Mouse (Mus musculus) liver, postnatal 0 days (tissue): ENCODE measurements around the gene Apoc4. TPM values are rescaled to one million over a fixed set of nuclear protein-coding genes. Genes with fewer than 3 reads are reported as not detected.
A peak's percentile ranks its signal among the peaks of the same experiment; 100 is the strongest.

Source experiments
- ATAC-seq: fragments of 200-750 bp; cut with Nextera tagmentation; 2 replicates; pipeline ENCODE4 v1.8.0; 2017; ENCODE audit warnings: mild to moderate bottlenecking, moderate library complexity
- DNase-seq: peaks from one replicate; pipeline ENCODE4 v3.0.0-alpha.2; 2016
- H3K27ac ChIP-seq: fragments of 300-500 bp; sonication (generic); 2 replicates; pipeline ENCODE4 v1.5.1; 2014; ENCODE audit warnings: antibody characterized with exemption, moderate library complexity, mild to moderate bottlenecking, low read depth
- H3K27me3 ChIP-seq: fragments of 300-500 bp; sonication (generic); 2 replicates; pipeline ENCODE4 v1.6.1; 2014; ENCODE audit warnings: low read length, control low read depth, mixed read lengths; ENCODE audit not compliant: insufficient read depth
- H3K36me3 ChIP-seq: fragments of 300-500 bp; sonication (generic); replicated peaks from 2 replicates; pipeline ENCODE4 v1.6.1; 2014; ENCODE audit warnings: mild to moderate bottlenecking, control low read depth, low read length, moderate library complexity, mixed read lengths; ENCODE audit not compliant: insufficient read depth
- H3K4me1 ChIP-seq: fragments of 300-500 bp; sonication (generic); 2 replicates; pipeline ENCODE4 v1.6.1; 2014; ENCODE audit warnings: antibody characterized with exemption, mild to moderate bottlenecking, control low read depth; ENCODE audit not compliant: insufficient read depth
- H3K4me2 ChIP-seq: fragments of 300-500 bp; sonication (generic); 2 replicates; pipeline ENCODE4 v1.6.1; 2014; ENCODE audit warnings: low read depth, mild to moderate bottlenecking, low read length, moderate library complexity, mixed read lengths
- H3K4me3 ChIP-seq: fragments of 300-500 bp; sonication (generic); 2 replicates; pipeline ENCODE4 v1.5.1; 2014; ENCODE audit warnings: low read depth, low read length
- H3K9ac ChIP-seq: fragments of 300-500 bp; sonication (generic); replicated peaks from 2 replicates; pipeline ENCODE4 v1.6.1; 2014; ENCODE audit warnings: mild to moderate bottlenecking, moderate library complexity
- H3K9me3 ChIP-seq: fragments of 300-500 bp; sonication (generic); 2 replicates; pipeline ENCODE4 v1.6.1; 2016; ENCODE audit warnings: mild to moderate bottlenecking, control low read depth, low read length, mixed read lengths
- CTCF ChIP-seq: sonication (generic); IDR thresholded peaks from 2 replicates; pipeline ENCODE4 v1.5.1; 2016; ENCODE audit warnings: antibody characterized with exemption, low read depth
- EP300 ChIP-seq: IDR thresholded peaks from 2 replicates; pipeline ENCODE4 v1.6.1; 2016; ENCODE audit warnings: antibody characterized with exemption, low read depth, mild to moderate bottlenecking
- WGBS: fragments of 180-500 bp; shearing (Covaris S2); extraction: QIAGEN DNeasy Blood & Tissue Kit; methylation state at CpG from one replicate; pipeline ENCODE4 v1.1.7; 2014; ENCODE audit not compliant: insufficient replicate concordance; 5-methylcytosine and 5-hydroxymethylcytosine counted together
- polyA plus RNA-seq: library from polyadenylated mRNA; unstranded; fragments of >200 nt; fragmentation: Nextera tagmentation; extraction: Ambion mirVana; gene quantifications from 2 replicates; pipeline ENCODE4 v1.2.1, GENCODE M21; 2015

Apoc4 gene
- polyA plus RNA-seq, 1 experiment from 2014 or later, result 2,808 TPM

GRCm38 (mm10) chr7:19717346-19717745, 36.1 kb upstream of the Apoc4 start:
- Histone ChIP-seq H3K4me1 (peaks cover 24% of the 10 kb centered on the region), H3K9me3 (0 out of 2 replicates have a peak, but pooled peaks cover 6% of the 10 kb centered on the region), H3K4me3 (no peak overlapping the region), H3K27ac (no peak overlapping the region), H3K9ac (no peak overlapping the region), H3K36me3 (peaks cover 7% of the 10 kb centered on the region; the same call in 1 of the 2 replicates), H3K27me3 (no peaks in the 10 kb centered on the region), H3K4me2 (no peak overlapping the region)
- no peak for ATAC-seq
- TF ChIP-seq CTCF (no peak), EP300 (no peak)
- 80% methylated on average over 4 of the region's 4 CpGs for WGBS
- no peak for DNase-seq

GRCm38 (mm10) chr7:19716822-19717221, 35.5 kb upstream of the Apoc4 start:
- Histone ChIP-seq H3K27me3 (no peaks in the 10 kb centered on the region), H3K9me3 (0 out of 2 replicates have a peak, but pooled peaks cover 6% of the 10 kb centered on the region), H3K4me3 (no peak overlapping the region), H3K36me3 (peaks cover 11% of the 10 kb centered on the region), H3K4me2 (no peak overlapping the region), H3K27ac (0 out of 2 replicates have a peak overlapping the region, but pooled peaks have one; percentile 81), H3K9ac (no peak overlapping the region), H3K4me1 (peaks cover 24% of the 10 kb centered on the region)
- DNase-seq (no peak), ATAC-seq (no peak)
- WGBS, result 82% methylated on average over 2 of the region's 2 CpGs
- TF ChIP-seq CTCF (no peak), EP300 (no peak)

- Histone ChIP-seq H3K9ac (peak overlapping the region; percentile 28), H3K4me3 (peak overlapping the region; percentile 43), H3K4me2 (peak overlapping the region; percentile 73), H3K27ac (peak overlapping the region; percentile 81), H3K36me3 (peaks cover 18% of the 10 kb centered on the region), H3K9me3 (0 out of 2 replicates have a peak, but pooled peaks cover 5% of the 10 kb centered on the region), H3K27me3 (no peaks in the 10 kb centered on the region), H3K4me1 (peaks cover 24% of the 10 kb centered on the region)
- WGBS, result 6% methylated on average over 18 of the region's 18 CpGs
- ATAC-seq (no peak), DNase-seq (no peak)
- TF ChIP-seq CTCF (no peak), EP300 (no peak)
Measured at GRCm38 (mm10) chr7:19716055-19716682, 34.9 kb upstream of the Apoc4 start.

- Histone ChIP-seq H3K9ac (peak within 1 kb of the TSS; percentile 95), H3K9me3 (no peaks in the 10 kb centered on the region), H3K4me2 (peak within 1 kb of the TSS; percentile 96), H3K36me3 (peaks cover 22% of the 10 kb centered on the region), H3K4me3 (peak within 1 kb of the TSS; percentile 87), H3K4me1 (peaks cover 24% of the 10 kb centered on the region), H3K27me3 (no peaks in the 10 kb centered on the region), H3K27ac (peak within 1 kb of the TSS; percentile 86)
- ATAC-seq, result peak; percentile 95
- 0% methylated on average over 53 of the region's 59 CpGs for whole genome bisulfite sequencing
- peak; percentile 98 for DNase-seq
- TF ChIP-seq CTCF (no peak), EP300 (peak; percentile 57)
Measured at GRCm38 (mm10) chr7:19715239-19716054, 34.2 kb upstream of the Apoc4 start, which contains the start of gene Tomm40. Gene Tomm40, minus strand, starts transcription at chr7:19715438.

GRCm38 (mm10) chr7:19714836-19715235, 33.6 kb upstream of the Apoc4 start:
- H3K27ac ChIP-seq, result peak overlapping the region; percentile 86
- H3K9me3 ChIP-seq, result no peaks in the 10 kb centered on the region
- ATAC-seq (no peak), DNase-seq (no peak)
- peak overlapping the region; percentile 96 for H3K4me2 ChIP-seq
- H3K9ac ChIP-seq, result peak overlapping the region; percentile 95
- H3K4me3 ChIP-seq, result peak overlapping the region; percentile 87
- TF ChIP-seq EP300, result no peak
- no peak for TF ChIP-seq CTCF
- WGBS, result under 1% methylated on average over 37 of the region's 39 CpGs
- peaks cover 24% of the 10 kb centered on the region for H3K4me1 ChIP-seq
- peaks cover 26% of the 10 kb centered on the region for H3K36me3 ChIP-seq
- no peaks in the 10 kb centered on the region for H3K27me3 ChIP-seq

GRCm38 (mm10) chr7:19713598-19713997, 32.3 kb upstream of the Apoc4 start:
- no peak for DNase-seq
- peaks cover 24% of the 10 kb centered on the region for H3K4me1 ChIP-seq
- no peak for ATAC-seq
- H3K9ac ChIP-seq, result no peak overlapping the region
- no peaks in the 10 kb centered on the region for H3K27me3 ChIP-seq
- no peak overlapping the region for H3K4me3 ChIP-seq
- TF ChIP-seq CTCF, result no peak
- no peak for TF ChIP-seq EP300
- 78% methylated on average over 9 of the region's 9 CpGs for WGBS
- peak overlapping the region; percentile 86; the same call in 1 of the 2 replicates for H3K27ac ChIP-seq
- peaks cover 37% of the 10 kb centered on the region for H3K36me3 ChIP-seq
- H3K9me3 ChIP-seq, result no peaks in the 10 kb centered on the region
- peak overlapping the region; percentile 96; the same call in 1 of the 2 replicates for H3K4me2 ChIP-seq
